Mouse (Mus musculus): Measurements from ENCODE around the gene Gmfb. TPM values are rescaled to one million over a fixed set of nuclear protein-coding genes. Genes with fewer than 3 reads are reported as not detected.
A peak's percentile ranks its signal among the peaks of the same experiment; 100 is the strongest.
"Not testable (repeated sequence)": the region's sequence is repeated elsewhere in the genome, so short reads cannot be mapped to it uniquely, and the experiment has no call there.

The Gmfb gene
- polyA plus RNA-seq, 1 experiment = 17.2 TPM

DNA sequence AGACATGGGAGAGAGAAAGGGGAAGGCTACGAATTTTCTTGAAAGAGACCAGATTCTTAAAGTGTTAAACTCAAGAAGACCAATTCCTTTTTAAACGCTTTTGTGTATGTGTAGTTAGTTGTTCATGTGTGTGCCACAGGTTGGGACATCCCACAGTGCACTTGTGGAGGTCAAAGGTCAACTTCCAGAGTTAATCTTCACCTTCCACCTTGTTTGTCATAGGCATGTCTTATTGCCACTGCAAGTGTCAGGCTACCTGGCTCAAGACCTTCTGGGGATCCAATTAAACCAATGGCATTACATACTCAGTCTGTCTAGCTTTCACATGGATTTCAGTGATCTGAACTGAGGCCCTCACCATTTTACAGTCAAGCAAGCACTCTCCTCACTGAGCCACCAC is 2.0 kb upstream of the Gmfb start:
- peaks cover 29% of the 10 kb centered on the region for H3K79me2 ChIP-seq (ENCODE audit: control insufficient read depth, insufficient read depth)
- H3K36me3 ChIP-seq (ENCODE audit: control insufficient read depth, insufficient read depth) = no peaks in the 10 kb centered on the region
- TF ChIP-seq MAX (IDR thresholded peaks at IDR 0.05; ENCODE audit: low read depth) (no peak), TCF12 (IDR thresholded peaks at IDR 0.05; ENCODE audit: insufficient read depth, poor library complexity, severe bottlenecking) (no peak), MYOG (IDR thresholded peaks at IDR 0.05; ENCODE audit: control insufficient read depth in 1 of 3, insufficient read depth in 1 of 3, insufficient read length in 2 of 3, low read depth in 2 of 3) (no peak), REST (IDR thresholded peaks at IDR 0.05; ENCODE audit: insufficient read depth, insufficient read length) (no peak), MYOD1 (IDR thresholded peaks at IDR 0.05; ENCODE audit: control insufficient read depth in 1 of 3, insufficient read length in 2 of 3, low read depth in 2 of 3) (no peak), USF1 (IDR thresholded peaks at IDR 0.05; ENCODE audit: low read depth) (no peak), TCF3 (IDR thresholded peaks at IDR 0.05; ENCODE audit: insufficient read length, low read depth) (no peak), POLR2AphosphoS2 (IDR thresholded peaks at IDR 0.05; ENCODE audit: insufficient read length, low read depth) (no peak), POLR2A (IDR thresholded peaks at IDR 0.05; ENCODE audit: insufficient read length, low read depth) (no peak), E2F4 (IDR thresholded peaks at IDR 0.05; ENCODE audit: insufficient read depth) (no peak), SRF (IDR thresholded peaks at IDR 0.05; ENCODE audit: control insufficient read depth, insufficient read length, low read depth) (no peak), CEBPB (IDR thresholded peaks at IDR 0.05; ENCODE audit: insufficient read depth, poor library complexity, severe bottlenecking) (no peak)
- no peak overlapping the region for H3K4me3 ChIP-seq
- no peaks in the 10 kb centered on the region for H3K27me3 ChIP-seq (ENCODE audit: control insufficient read depth, insufficient read depth, insufficient read length)
- H3ac ChIP-seq (ENCODE audit: control insufficient read depth, insufficient read length) = no peak overlapping the region
- no peak overlapping the region for H3K4me2 ChIP-seq (ENCODE audit: low read depth)

DNA sequence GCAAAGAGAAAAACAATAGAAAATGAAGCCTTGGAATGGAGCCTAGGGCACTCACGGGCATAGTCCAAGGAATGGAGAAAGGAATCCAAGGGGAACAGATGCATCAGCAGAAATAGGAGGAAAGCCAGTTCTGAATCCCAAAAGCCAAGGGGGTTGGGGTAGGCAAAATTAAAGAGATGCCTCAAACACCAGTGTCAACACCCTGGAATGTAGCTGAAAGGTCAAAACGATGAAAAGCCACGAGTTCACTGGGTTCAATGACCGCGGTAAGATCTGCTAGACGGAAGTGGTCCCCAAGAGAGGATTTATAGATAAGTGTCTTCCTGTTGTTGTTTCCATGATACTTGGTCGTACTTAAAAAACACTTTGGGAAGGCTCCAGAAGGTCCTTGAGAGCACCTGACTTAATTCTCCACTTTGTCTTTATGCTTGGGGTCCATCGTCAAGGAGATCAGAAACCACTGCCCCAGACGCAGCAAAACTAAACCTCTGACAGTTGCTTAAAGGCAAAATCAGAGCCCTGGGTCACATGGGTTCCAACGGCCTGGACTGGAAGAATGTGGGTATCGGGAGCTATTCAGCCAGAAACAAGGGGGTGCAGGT is 670 bp downstream of the Gmfb start:
- TF ChIP-seq TCF12 (IDR thresholded peaks at IDR 0.05; ENCODE audit: insufficient read depth, poor library complexity, severe bottlenecking) (no peak), E2F4 (IDR thresholded peaks at IDR 0.05; ENCODE audit: insufficient read depth) (no peak)
- H3ac ChIP-seq (ENCODE audit: control insufficient read depth, insufficient read length) = peak overlapping the region; percentile 54
- H3K4me2 ChIP-seq (ENCODE audit: low read depth) = peak overlapping the region; percentile 98
- peak overlapping the region; percentile 97 for H3K4me3 ChIP-seq
- H3K79me2 ChIP-seq (ENCODE audit: control insufficient read depth, insufficient read depth) = peaks cover 55% of the 10 kb centered on the region
- no peaks in the 10 kb centered on the region for H3K27me3 ChIP-seq (ENCODE audit: control insufficient read depth, insufficient read depth, insufficient read length)
- H3K36me3 ChIP-seq (ENCODE audit: control insufficient read depth, insufficient read depth) = peaks cover 2% of the 10 kb centered on the region

DNA sequence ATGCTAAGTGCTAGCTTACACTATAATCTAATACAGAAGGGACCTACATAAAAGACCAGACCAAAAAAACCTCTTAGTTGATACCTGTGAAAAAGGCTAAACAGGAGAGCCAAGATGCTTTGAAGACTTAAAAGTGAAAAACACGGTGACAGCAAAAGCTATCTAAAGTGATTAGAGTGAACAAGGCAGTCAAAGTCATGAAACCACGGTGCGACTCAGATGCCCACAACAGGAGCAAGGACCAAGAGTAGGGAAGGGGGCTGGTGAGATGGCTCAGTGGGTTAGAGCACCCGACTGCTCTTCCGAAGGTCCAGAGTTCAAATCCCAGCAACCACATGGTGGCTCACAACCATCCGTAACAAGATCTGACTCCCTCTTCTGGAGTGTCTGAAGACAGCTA is 2.1 kb downstream of the Gmfb start:
- H3K27me3 ChIP-seq (ENCODE audit: control insufficient read depth, insufficient read depth, insufficient read length); H3ac ChIP-seq (ENCODE audit: control insufficient read depth, insufficient read length); H3K4me3 ChIP-seq: not testable (repeated sequence)
- H3K4me2 ChIP-seq (ENCODE audit: low read depth) = peak overlapping the region; percentile 98
- peaks cover 67% of the 10 kb centered on the region for H3K79me2 ChIP-seq (ENCODE audit: control insufficient read depth, insufficient read depth)
- peaks cover 12% of the 10 kb centered on the region for H3K36me3 ChIP-seq (ENCODE audit: control insufficient read depth, insufficient read depth)

DNA sequence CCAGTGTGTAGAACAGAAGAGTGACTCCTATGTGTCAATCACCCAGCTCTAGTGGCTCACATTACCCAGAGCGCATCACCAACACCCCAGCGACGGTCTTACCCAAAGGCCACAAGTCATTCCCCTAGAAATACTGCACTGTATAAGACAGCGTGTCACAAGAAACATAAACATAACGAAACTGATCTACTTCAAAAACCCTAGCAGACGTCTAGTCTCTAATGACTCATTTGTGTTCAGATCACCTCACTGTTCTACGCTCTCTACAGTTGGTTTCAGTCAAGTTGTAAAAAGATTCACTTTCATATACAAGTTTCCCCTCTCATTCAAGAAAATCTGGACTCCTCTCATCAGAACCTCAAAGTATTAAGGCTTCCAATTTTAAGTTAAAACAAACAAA is 3.3 kb downstream of the Gmfb start:
- Histone ChIP-seq H3K4me3 (no peak overlapping the region), H3ac (ENCODE audit: control insufficient read depth, insufficient read length) (no peak overlapping the region), H3K36me3 (ENCODE audit: control insufficient read depth, insufficient read depth) (peaks cover 21% of the 10 kb centered on the region), H3K4me2 (ENCODE audit: low read depth) (no peak overlapping the region), H3K27me3 (ENCODE audit: control insufficient read depth, insufficient read depth, insufficient read length) (no peaks in the 10 kb centered on the region), H3K79me2 (ENCODE audit: control insufficient read depth, insufficient read depth) (peaks cover 67% of the 10 kb centered on the region)
- TF ChIP-seq TCF12 (IDR thresholded peaks at IDR 0.05; ENCODE audit: insufficient read depth, poor library complexity, severe bottlenecking) (no peak), REST (IDR thresholded peaks at IDR 0.05; ENCODE audit: insufficient read depth, insufficient read length) (no peak), MYOD1 (IDR thresholded peaks at IDR 0.05; ENCODE audit: control insufficient read depth in 1 of 3, insufficient read length in 2 of 3, low read depth in 2 of 3) (no peak), POLR2A (IDR thresholded peaks at IDR 0.05; ENCODE audit: insufficient read length, low read depth) (no peak)

DNA sequence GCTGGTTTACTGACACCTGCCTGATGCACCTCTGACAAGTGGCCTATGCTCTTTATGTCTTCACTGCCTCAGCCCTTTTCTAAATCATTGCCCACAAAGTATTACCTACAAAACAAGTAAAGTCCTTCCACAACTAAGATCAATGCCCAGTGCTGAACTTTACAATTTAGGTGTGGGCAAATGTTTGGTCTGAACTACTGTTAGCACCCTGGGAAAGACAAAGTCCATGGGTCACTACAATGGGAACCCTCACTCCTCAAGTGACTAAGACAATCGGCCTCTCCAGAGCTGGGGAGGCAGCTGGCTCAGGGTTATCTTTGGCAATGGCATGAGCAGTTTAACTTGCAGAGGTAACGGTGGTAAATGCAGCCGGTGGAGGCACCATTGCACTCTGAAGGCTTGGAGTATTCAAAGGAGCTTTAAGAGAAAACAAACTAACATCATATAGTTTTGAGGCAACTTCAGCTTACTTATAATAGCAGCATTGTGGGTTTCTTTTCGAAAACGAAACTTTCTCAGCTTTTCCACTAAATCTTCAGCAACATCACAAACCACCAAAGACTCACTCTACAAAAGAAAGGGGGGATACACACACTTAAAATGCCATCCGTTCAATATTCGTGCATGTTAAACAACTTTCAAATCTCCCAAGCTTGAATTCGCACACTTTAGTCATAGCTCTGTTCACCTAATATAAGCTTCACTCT is 5.0 kb downstream of the Gmfb start:
- Histone ChIP-seq H3K36me3 (ENCODE audit: control insufficient read depth, insufficient read depth) (peaks cover 30% of the 10 kb centered on the region), H3K27me3 (ENCODE audit: control insufficient read depth, insufficient read depth, insufficient read length) (no peaks in the 10 kb centered on the region), H3K4me3 (no peak overlapping the region), H3K4me2 (ENCODE audit: low read depth) (no peak overlapping the region), H3K79me2 (ENCODE audit: control insufficient read depth, insufficient read depth) (peaks cover 67% of the 10 kb centered on the region), H3ac (ENCODE audit: control insufficient read depth, insufficient read length) (no peak overlapping the region)
- no peak for TF ChIP-seq CEBPB (IDR thresholded peaks at IDR 0.05; ENCODE audit: insufficient read depth, poor library complexity, severe bottlenecking)
- no peak for TF ChIP-seq USF1 (IDR thresholded peaks at IDR 0.05; ENCODE audit: low read depth)
- no peak for TF ChIP-seq MYOG (IDR thresholded peaks at IDR 0.05; ENCODE audit: control insufficient read depth in 1 of 3, insufficient read depth in 1 of 3, insufficient read length in 2 of 3, low read depth in 2 of 3)

DNA sequence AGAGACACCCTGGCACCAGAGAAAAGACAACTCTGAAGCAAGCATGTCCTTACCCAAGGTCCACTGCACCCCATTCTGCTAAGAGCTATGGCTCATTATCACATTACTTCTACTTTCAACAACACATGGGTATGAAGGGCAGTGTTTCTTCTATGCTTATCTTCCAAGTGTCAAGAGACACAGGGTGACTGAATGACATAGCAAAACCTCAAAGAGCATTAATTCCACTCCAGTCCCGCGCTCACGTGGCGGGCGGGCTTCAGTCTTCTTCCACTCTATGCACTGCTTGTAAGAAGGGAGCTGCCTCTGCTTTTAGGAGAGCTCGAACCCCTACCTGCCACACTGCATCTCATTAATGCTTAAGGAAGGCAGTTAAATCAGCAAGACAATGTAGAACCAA is 6.4 kb downstream of the Gmfb start:
- Histone ChIP-seq H3K27me3 (ENCODE audit: control insufficient read depth, insufficient read depth, insufficient read length) (no peaks in the 10 kb centered on the region), H3K36me3 (ENCODE audit: control insufficient read depth, insufficient read depth) (peaks cover 44% of the 10 kb centered on the region), H3K4me2 (ENCODE audit: low read depth) (no peak overlapping the region), H3K4me3 (no peak overlapping the region), H3ac (ENCODE audit: control insufficient read depth, insufficient read length) (no peak overlapping the region), H3K79me2 (ENCODE audit: control insufficient read depth, insufficient read depth) (peaks cover 54% of the 10 kb centered on the region)
- TF ChIP-seq TCF3 (IDR thresholded peaks at IDR 0.05; ENCODE audit: insufficient read length, low read depth) = no peak
- no peak for TF ChIP-seq MYOG (IDR thresholded peaks at IDR 0.05; ENCODE audit: control insufficient read depth in 1 of 3, insufficient read depth in 1 of 3, insufficient read length in 2 of 3, low read depth in 2 of 3)
- TF ChIP-seq CEBPB (IDR thresholded peaks at IDR 0.05; ENCODE audit: insufficient read depth, poor library complexity, severe bottlenecking) = no peak
- TF ChIP-seq MYOD1 (IDR thresholded peaks at IDR 0.05; ENCODE audit: control insufficient read depth in 1 of 3, insufficient read length in 2 of 3, low read depth in 2 of 3) = no peak
- no peak for TF ChIP-seq USF1 (IDR thresholded peaks at IDR 0.05; ENCODE audit: low read depth)
- no peak for TF ChIP-seq MAX (IDR thresholded peaks at IDR 0.05; ENCODE audit: low read depth)
- no peak for TF ChIP-seq E2F4 (IDR thresholded peaks at IDR 0.05; ENCODE audit: insufficient read depth)
- no peak for TF ChIP-seq REST (IDR thresholded peaks at IDR 0.05; ENCODE audit: insufficient read depth, insufficient read length)
- no peak for TF ChIP-seq POLR2A (IDR thresholded peaks at IDR 0.05; ENCODE audit: insufficient read length, low read depth)
- no peak for TF ChIP-seq SRF (IDR thresholded peaks at IDR 0.05; ENCODE audit: control insufficient read depth, insufficient read length, low read depth)
- no peak for TF ChIP-seq TCF12 (IDR thresholded peaks at IDR 0.05; ENCODE audit: insufficient read depth, poor library complexity, severe bottlenecking)
- no peak for TF ChIP-seq POLR2AphosphoS2 (IDR thresholded peaks at IDR 0.05; ENCODE audit: insufficient read length, low read depth)
